Mouse (Mus musculus) heart, postnatal 0 days (tissue): ENCODE results near the gene Nme6. TPM values are rescaled to one million over a fixed set of nuclear protein-coding genes. Genes with fewer than 3 reads are reported as not detected.

Source experiments
- ATAC-seq: fragments of 200-750 bp; cut with Nextera tagmentation; 2 replicates; pipeline ENCODE4 v1.8.0; 2017; ENCODE audit warnings: low read depth, moderate number of reproducible peaks, moderate library complexity; ENCODE audit not compliant: insufficient read depth
- DNase-seq: peaks from one replicate; pipeline ENCODE4 v3.0.0-alpha.2; 2016; ENCODE audit warnings: low spot score
- H3K27ac ChIP-seq: fragments of 300-500 bp; sonication (generic); 2 replicates; pipeline ENCODE4 v1.5.1; 2014; ENCODE audit warnings: low read depth, mild to moderate bottlenecking
- H3K27me3 ChIP-seq: fragments of 300-500 bp; sonication (generic); 2 replicates; pipeline ENCODE4 v1.6.1; 2014; ENCODE audit warnings: low read length, mixed read lengths; ENCODE audit not compliant: control insufficient read depth, insufficient read depth
- H3K36me3 ChIP-seq: fragments of 300-500 bp; sonication (generic); replicated peaks from 2 replicates; pipeline ENCODE4 v1.6.1; 2014; ENCODE audit warnings: low read length, mixed read lengths; ENCODE audit not compliant: control insufficient read depth, insufficient read depth
- H3K4me1 ChIP-seq: fragments of 300-500 bp; sonication (generic); 2 replicates; pipeline ENCODE4 v1.6.1; 2014; ENCODE audit warnings: antibody characterized with exemption; ENCODE audit not compliant: control insufficient read depth, insufficient read depth
- H3K4me2 ChIP-seq: fragments of 300-500 bp; sonication (generic); 2 replicates; pipeline ENCODE4 v1.6.1; 2014; ENCODE audit warnings: low read depth, mild to moderate bottlenecking, low read length, moderate library complexity
- H3K4me3 ChIP-seq: fragments of 300-500 bp; sonication (generic); 2 replicates; pipeline ENCODE4 v1.5.1; 2014; ENCODE audit warnings: low read depth, low read length
- H3K9ac ChIP-seq: fragments of 300-500 bp; sonication (generic); replicated peaks from 2 replicates; pipeline ENCODE4 v1.6.1; 2014; ENCODE audit warnings: low read depth, low read length, mixed read lengths
- H3K9me3 ChIP-seq: fragments of 300-500 bp; sonication (generic); replicated peaks from 2 replicates; pipeline ENCODE4 v1.6.1; 2016; ENCODE audit warnings: low read length; ENCODE audit not compliant: control insufficient read depth
- CTCF ChIP-seq: IDR thresholded peaks from 2 replicates; pipeline ENCODE4 v1.5.1; 2016; ENCODE audit warnings: antibody characterized with exemption, control low read depth, low read depth
- EP300 ChIP-seq: IDR thresholded peaks from 2 replicates; pipeline ENCODE4 v1.6.1; 2016; ENCODE audit warnings: antibody characterized with exemption, low read depth
- WGBS: fragments of 180-500 bp; shearing (Covaris S2); extraction: QIAGEN DNeasy Blood & Tissue Kit; methylation state at CpG from one replicate; pipeline ENCODE4 v1.1.7; 2014; 5-methylcytosine and 5-hydroxymethylcytosine counted together
- microRNA-seq: library from miRNA; unstranded; fragments of <30 nt; microRNA quantifications from one replicate; pipeline ENCODE4, GENCODE M21; 2016
- polyA plus RNA-seq: library from polyadenylated mRNA; unstranded; fragments of >200 nt; fragmentation: Nextera tagmentation; extraction: Ambion mirVana; gene quantifications from 2 replicates; pipeline ENCODE4 v1.2.1, GENCODE M21; 2015
- total RNA-seq: library from RNA; depleted of rRNA; stranded (reverse); fragments of >200 nt; gene quantifications from 2 replicates; pipeline ENCODE4 v1.2.3, GENCODE M21; 2014; ENCODE audit warnings: low replicate concordance; rRNA removed

Gene Nme6
- total and polyA plus RNA-seq, 2 experiments from 2014 or later = 30.4 to 42.2 TPM

GRCm38 (mm10) chr9:109886259-109886658, 53.7 kb downstream of the Nme6 start:
- Histone ChIP-seq H3K4me2 (no peak overlapping the region), H3K9ac (no peak overlapping the region), H3K4me3 (no peak overlapping the region), H3K27me3 (no peaks in the 10 kb centered on the region), H3K27ac (no peak overlapping the region), H3K36me3 (peaks cover 100% of the 10 kb centered on the region), H3K9me3 (no peaks in the 10 kb centered on the region), H3K4me1 (no peaks in the 10 kb centered on the region)
- DNase-seq = no peak
- ATAC-seq = no peak
- TF ChIP-seq CTCF (no peak), EP300 (no peak)
- 60% methylated on average over 4 of the region's 4 CpGs for WGBS

- Histone ChIP-seq H3K9ac (no peak overlapping the region), H3K9me3 (no peaks in the 10 kb centered on the region), H3K27ac (no peak overlapping the region), H3K4me1 (no peaks in the 10 kb centered on the region), H3K4me2 (no peak overlapping the region), H3K27me3 (no peaks in the 10 kb centered on the region), H3K4me3 (no peak overlapping the region), H3K36me3 (peaks cover 100% of the 10 kb centered on the region)
- no peak for TF ChIP-seq EP300
- TF ChIP-seq CTCF = no peak
- ATAC-seq = no peak
- no peak for DNase-seq
- WGBS = 84% methylated on average over 5 of the region's 5 CpGs
These were observed 54.8 kb downstream of the Nme6 start for GRCm38 (mm10) chr9:109887321-109887720.

- peaks cover 7% of the 10 kb centered on the region for H3K4me1 ChIP-seq
- 86% methylated on average over 8 of the region's 8 CpGs for WGBS
- no peak overlapping the region for H3K9ac ChIP-seq
- no peak overlapping the region for H3K27ac ChIP-seq
- H3K4me2 ChIP-seq = no peak overlapping the region
- TF ChIP-seq CTCF = no peak
- TF ChIP-seq EP300 = no peak
- H3K4me3 ChIP-seq = no peak overlapping the region
- ATAC-seq (no peak), DNase-seq (no peak)
- no peaks in the 10 kb centered on the region for H3K27me3 ChIP-seq
- H3K36me3 ChIP-seq = peaks cover 75% of the 10 kb centered on the region
- no peaks in the 10 kb centered on the region for H3K9me3 ChIP-seq
These were observed 59.0 kb downstream of the Nme6 start for GRCm38 (mm10) chr9:109891501-109891900.

Small RNA genes lying within 50 kb of the gene (microRNA-seq; reads per million reads assigned to microRNA genes)
- 0.54 reads per million for gene Mir7089

Other genes starting within 250 kb of the Nme6 start
- not detected in 2 replicates for gene Fbxw24, start 206.7 kb upstream of the Nme6 start, total RNA-seq
- gene Fbxw24, start 206.7 kb upstream of the Nme6 start, polyA plus RNA-seq = not detected in 2 replicates
- not detected in 2 replicates for gene Fbxw25, start 168.1 kb upstream of the Nme6 start, total RNA-seq
- not detected in 2 replicates for gene Fbxw25, start 168.1 kb upstream of the Nme6 start, polyA plus RNA-seq
- gene Fbxw18, start 130.0 kb upstream of the Nme6 start, total RNA-seq = not detected in 2 replicates
- not detected in 2 replicates for gene Fbxw18, start 130.0 kb upstream of the Nme6 start, polyA plus RNA-seq
- gene Fbxw26, start 86.7 kb upstream of the Nme6 start, total RNA-seq = not detected in 2 replicates
- gene Fbxw26, start 86.7 kb upstream of the Nme6 start, polyA plus RNA-seq = not detected in 2 replicates
- not detected in 2 replicates for gene Fbxw27, start 42.1 kb upstream of the Nme6 start, total RNA-seq
- not detected in 2 replicates for gene Fbxw27, start 42.1 kb upstream of the Nme6 start, polyA plus RNA-seq
- not detected in 2 replicates for gene Spink8, start 20.5 kb upstream of the Nme6 start, total RNA-seq
- gene Spink8, start 20.5 kb upstream of the Nme6 start, polyA plus RNA-seq = not detected in 2 replicates
- 8.4 TPM in 1 of 2 replicates, not detected in the other for gene Camp, start 16.9 kb downstream of the Nme6 start, total RNA-seq
- 0.89 and 1.2 TPM in 2 replicates for gene Camp, start 16.9 kb downstream of the Nme6 start, polyA plus RNA-seq
- 7.7 and 14.3 TPM in 2 replicates for gene Cdc25a, start 42.8 kb downstream of the Nme6 start, total RNA-seq
- gene Cdc25a, start 42.8 kb downstream of the Nme6 start, polyA plus RNA-seq = 7.0 TPM in 2 replicates
- gene Map4, start 98.7 kb downstream of the Nme6 start, total RNA-seq = 145 and 172 TPM in 2 replicates
- gene Map4, start 98.7 kb downstream of the Nme6 start, polyA plus RNA-seq = 50.6 and 54.2 TPM in 2 replicates